15 mouse cellular contexts compared by ENCODE assay signal in genomic region chr5:46709596-46709995, GRCm38 (mm10).
A peak's percentile ranks its signal among the peaks of the same experiment; 100 is the strongest.
DNase-seq lines count a peak whose midpoint lies in the region.
"Had no signal": no experiment of that assay in that cellular context is flagged by ENCODE, and none has a peak within 500 bp of the region (broad histone marks: within the 10 kb centered on the region; RNA-seq: fewer than 3 reads in every experiment).

No protein-coding gene starts in this region.

- peak; percentile 10 for DNase-seq in adrenal gland, postnatal 10 days
- DNase-seq in adrenal gland, adult (ENCODE audit: inconsistent age in 2 of 2, low spot score in 1 of 2), result no peak
- peak; percentile 6 for DNase-seq in lung, postnatal 10 days
- DNase-seq in lung, postnatal 25 days (ENCODE audit: low spot score), result no peak
- DNase-seq in kidney, postnatal 25 days, result peak; percentile 54 to 74
- no peak for DNase-seq in urinary bladder, postnatal 36 days (ENCODE audit: low spot score in 2 of 2)
- DNase-seq in frontal cortex, postnatal 10 days (ENCODE audit: low spot score in 2 of 2), result no peak
- no peak for DNase-seq in right cerebral cortex, adult 2 months (ENCODE audit: low spot score in 2 of 2)
- DNase-seq: adrenal gland, postnatal 25 days; cerebellum, adult 11 months; cerebellum, postnatal 14 days; embryo, embryonic 11 days; gastrocnemius, postnatal 36 days; midbrain, embryonic 14.5 days; thymus, postnatal 14 days had no signal

Comparison
In these comparisons a context has a peak if more than half of its experiments do, and no peak if none do; other contexts are left out.
1. DNase-seq: peak in adrenal gland, postnatal 10 days (single experiment), lung, postnatal 10 days (single experiment) and kidney, postnatal 25 days (2 of 2); none in adrenal gland, adult (0 of 2), lung, postnatal 25 days (single experiment), urinary bladder, postnatal 36 days (0 of 2), frontal cortex, postnatal 10 days (0 of 2) and right cerebral cortex, adult 2 months (0 of 2).